Mouse (Mus musculus) testis, adult 2 months (tissue): Measurements from ENCODE around the gene Gpr137.
"Not testable (repeated sequence)": the region's sequence is repeated elsewhere in the genome, so short reads cannot be mapped to it uniquely, and the experiment has no call there.

Experiments used
- CTCF ChIP-seq: fragments of 200-500 bp; IDR thresholded peaks from 2 replicates; pipeline ENCODE4 v1.5.1; 2012; ENCODE audit warnings: low read depth, mild to moderate bottlenecking, inconsistent platforms, low read length, moderate library complexity; ENCODE audit not compliant: control insufficient read depth, insufficient read depth, insufficient replicate concordance
- POLR2A ChIP-seq: fragments of 200-500 bp; IDR thresholded peaks from 2 replicates; pipeline ENCODE4 v1.6.1; 2012; ENCODE audit warnings: low read depth, mild to moderate bottlenecking, inconsistent platforms, low read length, moderate library complexity; ENCODE audit not compliant: control insufficient read depth

DNA sequence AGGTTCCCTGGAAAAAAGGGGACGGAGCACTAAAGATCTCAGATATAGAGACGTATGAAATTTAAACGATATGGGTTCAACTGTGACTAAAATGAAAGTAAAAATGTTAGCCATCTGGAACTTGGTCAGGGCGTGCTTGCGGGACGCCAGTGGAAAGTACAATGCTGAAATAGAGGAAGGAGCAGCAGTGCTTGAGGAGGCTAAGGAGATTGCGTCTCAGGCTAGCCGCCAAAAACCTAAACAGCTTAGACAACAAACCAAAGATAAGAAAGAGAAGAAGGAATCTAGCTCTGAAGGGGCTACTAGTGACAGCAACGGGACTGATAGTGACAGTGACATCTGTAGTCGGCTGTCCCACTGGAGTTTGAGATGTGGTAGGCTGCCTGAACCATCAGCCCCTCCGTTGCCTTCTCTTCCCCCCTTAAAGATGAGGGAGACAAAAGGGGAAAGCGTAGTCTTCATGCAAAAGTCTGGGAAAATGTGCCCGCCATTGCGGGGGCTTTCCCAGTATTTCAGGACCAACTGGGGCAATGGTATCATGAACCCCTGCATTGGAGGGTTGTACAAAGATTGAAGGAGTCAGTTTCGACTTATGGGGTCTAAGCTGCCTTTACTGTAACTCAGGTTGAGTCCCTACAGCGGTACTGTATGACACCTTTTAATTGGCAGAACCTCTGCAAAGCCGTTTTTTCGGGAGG lies 46.5 kb downstream of the Gpr137 start:
- TF ChIP-seq POLR2A, CTCF: not testable (repeated sequence)
